Mouse (Mus musculus): ENCODE results near the gene Rpl22l1.
A peak's percentile ranks its signal among the peaks of the same experiment; 100 is the strongest.
"Not testable (repeated sequence)": the region's sequence is repeated elsewhere in the genome, so short reads cannot be mapped to it uniquely, and the experiment has no call there.

Gene Rpl22l1

GRCm38 (mm10) chr3:28805301-28806097 is at the start of gene Rpl22l1:
Rpl22l1 (plus strand) TSS chr3:28805436.
- DNase-seq (ENCODE audit: extremely low read depth, low read depth, low spot score), result peak; percentile 59

- DNase-seq (ENCODE audit: extremely low read depth, low read depth, low spot score), result no peak
These were observed 49.8 kb upstream of the Rpl22l1 start for GRCm38 (mm10) chr3:28755477-28755876.

- DNase-seq (ENCODE audit: extremely low read depth, low read depth, low spot score), result no peak
These were observed 43.9 kb upstream of the Rpl22l1 start for GRCm38 (mm10) chr3:28761225-28761789.

GRCm38 (mm10) chr3:28766935-28767334 is 38.3 kb upstream of the Rpl22l1 start:
- no peak for DNase-seq (ENCODE audit: extremely low read depth, low read depth, low spot score)

GRCm38 (mm10) chr3:28768222-28768621 is 37.0 kb upstream of the Rpl22l1 start:
- no peak for DNase-seq (ENCODE audit: extremely low read depth, low read depth, low spot score)

- DNase-seq (ENCODE audit: extremely low read depth, low read depth, low spot score), result not testable (repeated sequence)
These were observed 32.3 kb upstream of the Rpl22l1 start for GRCm38 (mm10) chr3:28772919-28773318.

GRCm38 (mm10) chr3:28775361-28775760 is 29.9 kb upstream of the Rpl22l1 start:
- DNase-seq (ENCODE audit: extremely low read depth, low read depth, low spot score), result no peak

GRCm38 (mm10) chr3:28775958-28776357 is 29.3 kb upstream of the Rpl22l1 start:
- DNase-seq (ENCODE audit: extremely low read depth, low read depth, low spot score), result no peak

GRCm38 (mm10) chr3:28776491-28776890 is 28.7 kb upstream of the Rpl22l1 start:
- no peak for DNase-seq (ENCODE audit: extremely low read depth, low read depth, low spot score)

- DNase-seq (ENCODE audit: extremely low read depth, low read depth, low spot score), result no peak
These were observed 24.7 kb upstream of the Rpl22l1 start for GRCm38 (mm10) chr3:28780511-28780910.

- DNase-seq (ENCODE audit: extremely low read depth, low read depth, low spot score), result no peak
These were observed 24.2 kb upstream of the Rpl22l1 start, which contains the start of gene Eif5a2 for GRCm38 (mm10) chr3:28780994-28781393. Eif5a2 (plus strand) TSS chr3:28781276.

GRCm38 (mm10) chr3:28781422-28781821 is 23.8 kb upstream of the Rpl22l1 start:
- no peak for DNase-seq (ENCODE audit: extremely low read depth, low read depth, low spot score)

GRCm38 (mm10) chr3:28781848-28782247 is 23.4 kb upstream of the Rpl22l1 start:
- DNase-seq (ENCODE audit: extremely low read depth, low read depth, low spot score), result no peak

- no peak for DNase-seq (ENCODE audit: extremely low read depth, low read depth, low spot score)
These were observed 21.1 kb upstream of the Rpl22l1 start for GRCm38 (mm10) chr3:28784176-28784575.

- DNase-seq (ENCODE audit: extremely low read depth, low read depth, low spot score), result no peak
These were observed 10.4 kb upstream of the Rpl22l1 start for GRCm38 (mm10) chr3:28794835-28795234.

GRCm38 (mm10) chr3:28808039-28808643 is 2.9 kb downstream of the Rpl22l1 start:
- no peak for DNase-seq (ENCODE audit: extremely low read depth, low read depth, low spot score)

GRCm38 (mm10) chr3:28811441-28811840 is 6.2 kb downstream of the Rpl22l1 start:
- no peak for DNase-seq (ENCODE audit: extremely low read depth, low read depth, low spot score)

- no peak for DNase-seq (ENCODE audit: extremely low read depth, low read depth, low spot score)
These were observed 9.1 kb downstream of the Rpl22l1 start for GRCm38 (mm10) chr3:28814361-28814760.

- DNase-seq (ENCODE audit: extremely low read depth, low read depth, low spot score), result no peak
These were observed 10.8 kb downstream of the Rpl22l1 start for GRCm38 (mm10) chr3:28816010-28816540.

GRCm38 (mm10) chr3:28826272-28826671 is 21.0 kb downstream of the Rpl22l1 start:
- DNase-seq (ENCODE audit: extremely low read depth, low read depth, low spot score), result no peak

GRCm38 (mm10) chr3:28827605-28828004 is 22.4 kb downstream of the Rpl22l1 start:
- no peak for DNase-seq (ENCODE audit: extremely low read depth, low read depth, low spot score)

- DNase-seq (ENCODE audit: extremely low read depth, low read depth, low spot score), result no peak
These were observed 24.2 kb downstream of the Rpl22l1 start for GRCm38 (mm10) chr3:28829454-28829853.
